Mouse (Mus musculus) adrenal gland, adult 18-20 months (tissue): ENCODE results near the gene Wnt1. TPM values are rescaled to one million over a fixed set of nuclear protein-coding genes. Genes with fewer than 3 reads are reported as not detected.
"Not testable (repeated sequence)": the region's sequence is repeated elsewhere in the genome, so short reads cannot be mapped to it uniquely, and the experiment has no call there.

Source experiments
- DNase-seq, 2 experiments: peaks; one replicate each; pipeline ENCODE4 v3.0.0; 2021 to 2022; ENCODE audit warnings: low spot score in 2 of 2
- total RNA-seq, 2 experiments: library from RNA; stranded (reverse); gene quantifications; 1 replicate in 1 of 2; 2 replicates in 1 of 2; pipeline ENCODE4 v1.2.3; 2021

Wnt1 gene
- total RNA-seq, 2 experiments from 2014 or later: not detected

GRCm38 (mm10) chr15:98805324-98806040 is 15.8 kb downstream of the Wnt1 start:
- DNase-seq: peak; percentile 58 to 65

- DNase-seq: no peak
These were observed 16.6 kb downstream of the Wnt1 start for GRCm38 (mm10) chr15:98806071-98806808.

GRCm38 (mm10) chr15:98806809-98807770 is 17.4 kb downstream of the Wnt1 start:
- no peak for DNase-seq

GRCm38 (mm10) chr15:98807895-98808650 is 18.4 kb downstream of the Wnt1 start:
- no peak for DNase-seq

GRCm38 (mm10) chr15:98808651-98809134 is 19.0 kb downstream of the Wnt1 start:
- DNase-seq: no peak

- no peak for DNase-seq
These were observed 19.7 kb downstream of the Wnt1 start, which contains the start of gene Ddn for GRCm38 (mm10) chr15:98809390-98809789. TSS of gene Ddn (minus strand) at chr15:98809490.

GRCm38 (mm10) chr15:98810212-98810611 is 20.6 kb downstream of the Wnt1 start:
- DNase-seq: not testable (repeated sequence)

GRCm38 (mm10) chr15:98812741-98813424 is 23.2 kb downstream of the Wnt1 start:
- DNase-seq: no peak

GRCm38 (mm10) chr15:98818171-98818570 is 28.5 kb downstream of the Wnt1 start:
- DNase-seq: no peak

- DNase-seq: no peak
These were observed 31.3 kb downstream of the Wnt1 start for GRCm38 (mm10) chr15:98820937-98821336.

GRCm38 (mm10) chr15:98821403-98821802 is 31.7 kb downstream of the Wnt1 start:
- DNase-seq: no peak

GRCm38 (mm10) chr15:98822147-98822546 is 32.5 kb downstream of the Wnt1 start:
- no peak for DNase-seq

- DNase-seq: peak in 1 of 2 experiments; percentile 26
These were observed 33.8 kb downstream of the Wnt1 start for GRCm38 (mm10) chr15:98823434-98823833.

- DNase-seq: no peak
These were observed 38.0 kb downstream of the Wnt1 start for GRCm38 (mm10) chr15:98827611-98828011.

GRCm38 (mm10) chr15:98830736-98831683 is 41.4 kb downstream of the Wnt1 start, which contains the start of gene Prkag1:
TSS of gene Prkag1 (minus strand) at chr15:98831521.
- peak; percentile 95 for DNase-seq

GRCm38 (mm10) chr15:98831684-98832035 is 42.0 kb downstream of the Wnt1 start:
- no peak for DNase-seq

- DNase-seq: peak in 1 of 2 experiments; percentile 21
These were observed 42.8 kb downstream of the Wnt1 start for GRCm38 (mm10) chr15:98832161-98833058.
